Mouse (Mus musculus): ENCODE measurements around the gene Abcd2. TPM values are rescaled to one million over a fixed set of nuclear protein-coding genes. Genes with fewer than 3 reads are reported as not detected.

Abcd2 gene
- polyA plus RNA-seq, 1 experiment from 2014 or later = 10.7 TPM

- Histone ChIP-seq H3K4me3 (ENCODE audit: low read depth, low read length) (no peak overlapping the region), H3K9me3 (replicated peaks; ENCODE audit: control insufficient read depth, low read length) (no peaks in the 10 kb centered on the region), H3K4me2 (ENCODE audit: low read depth, low read length) (no peak overlapping the region), H3K27ac (ENCODE audit: low read length) (no peak overlapping the region), H3K36me3 (ENCODE audit: control insufficient read depth, insufficient read depth) (no peaks in the 10 kb centered on the region), H3K27me3 (ENCODE audit: control insufficient read depth, insufficient read depth, low read depth, low read length) (no peaks in the 10 kb centered on the region), H3K4me1 (ENCODE audit: control insufficient read depth, low read depth, low read length) (no peaks in the 10 kb centered on the region), H3K9ac (ENCODE audit: low read depth, low read length) (no peak overlapping the region)
- WGBS (ENCODE audit: insufficient replicate concordance) = 73% methylated on average over 5 of the region's 5 CpGs
- no peak for ATAC-seq (ENCODE audit: low read depth)
Measured at GRCm38 (mm10) chr15:91108102-91108659, 83.4 kb downstream of the Abcd2 start.

GRCm38 (mm10) chr15:91104934-91105333, 86.7 kb downstream of the Abcd2 start:
- Histone ChIP-seq H3K36me3 (ENCODE audit: control insufficient read depth, insufficient read depth) (no peaks in the 10 kb centered on the region), H3K27me3 (ENCODE audit: control insufficient read depth, insufficient read depth, low read depth, low read length) (no peaks in the 10 kb centered on the region), H3K9ac (ENCODE audit: low read depth, low read length) (no peak overlapping the region), H3K4me3 (ENCODE audit: low read depth, low read length) (no peak overlapping the region), H3K4me2 (ENCODE audit: low read depth, low read length) (no peak overlapping the region), H3K4me1 (ENCODE audit: control insufficient read depth, low read depth, low read length) (no peaks in the 10 kb centered on the region), H3K9me3 (replicated peaks; ENCODE audit: control insufficient read depth, low read length) (no peaks in the 10 kb centered on the region), H3K27ac (ENCODE audit: low read length) (no peak overlapping the region)
- WGBS (ENCODE audit: insufficient replicate concordance) = 48% methylated on average over 3 of the region's 3 CpGs
- ATAC-seq (ENCODE audit: low read depth) = no peak

DNA sequence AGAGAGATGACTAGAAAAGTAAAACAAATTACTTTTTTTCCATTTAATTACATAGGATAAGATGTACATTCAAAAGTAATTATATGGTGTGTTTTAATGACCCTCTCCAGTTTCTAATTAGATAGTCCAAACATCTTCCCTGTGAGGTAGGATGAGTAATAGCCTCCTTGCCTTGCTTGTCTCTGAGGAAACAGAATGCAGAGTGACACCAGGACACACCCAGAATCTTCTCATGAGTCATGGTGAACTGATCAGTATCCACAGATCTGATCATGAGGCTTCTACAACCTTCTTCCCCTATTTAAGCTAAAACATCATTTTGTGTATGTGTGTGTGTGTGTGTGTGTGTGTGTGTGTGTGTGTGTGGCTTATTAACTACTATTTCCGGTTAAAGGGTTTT, 87.3 kb downstream of the Abcd2 start:
- H3K4me1 ChIP-seq (ENCODE audit: control insufficient read depth, low read depth, low read length) = no peaks in the 10 kb centered on the region
- H3K36me3 ChIP-seq (ENCODE audit: control insufficient read depth, insufficient read depth) = no peaks in the 10 kb centered on the region
- H3K9me3 ChIP-seq (replicated peaks; ENCODE audit: control insufficient read depth, low read length) = no peaks in the 10 kb centered on the region
- H3K4me2 ChIP-seq (ENCODE audit: low read depth, low read length) = no peak overlapping the region
- no peak overlapping the region for H3K27ac ChIP-seq (ENCODE audit: low read length)
- no peak overlapping the region for H3K4me3 ChIP-seq (ENCODE audit: low read depth, low read length)
- WGBS (ENCODE audit: insufficient replicate concordance) = 68% methylated on average over 1 of the region's 1 CpGs
- no peak overlapping the region for H3K9ac ChIP-seq (ENCODE audit: low read depth, low read length)
- H3K27me3 ChIP-seq (ENCODE audit: control insufficient read depth, insufficient read depth, low read depth, low read length) = no peaks in the 10 kb centered on the region
- no peak for ATAC-seq (ENCODE audit: low read depth)

GRCm38 (mm10) chr15:91103814-91104213, 87.8 kb downstream of the Abcd2 start:
- no peak overlapping the region for H3K27ac ChIP-seq (ENCODE audit: low read length)
- no peak overlapping the region for H3K4me2 ChIP-seq (ENCODE audit: low read depth, low read length)
- no peak for ATAC-seq (ENCODE audit: low read depth)
- no peaks in the 10 kb centered on the region for H3K27me3 ChIP-seq (ENCODE audit: control insufficient read depth, insufficient read depth, low read depth, low read length)
- no peaks in the 10 kb centered on the region for H3K9me3 ChIP-seq (replicated peaks; ENCODE audit: control insufficient read depth, low read length)
- 49% methylated on average over 14 of the region's 14 CpGs for WGBS (ENCODE audit: insufficient replicate concordance)
- no peaks in the 10 kb centered on the region for H3K4me1 ChIP-seq (ENCODE audit: control insufficient read depth, low read depth, low read length)
- H3K4me3 ChIP-seq (ENCODE audit: low read depth, low read length) = no peak overlapping the region
- H3K36me3 ChIP-seq (ENCODE audit: control insufficient read depth, insufficient read depth) = no peaks in the 10 kb centered on the region
- H3K9ac ChIP-seq (ENCODE audit: low read depth, low read length) = no peak overlapping the region

GRCm38 (mm10) chr15:91103305-91103704, 88.3 kb downstream of the Abcd2 start:
- Histone ChIP-seq H3K4me3 (ENCODE audit: low read depth, low read length) (no peak overlapping the region), H3K4me2 (ENCODE audit: low read depth, low read length) (no peak overlapping the region), H3K27me3 (ENCODE audit: control insufficient read depth, insufficient read depth, low read depth, low read length) (no peaks in the 10 kb centered on the region), H3K9ac (ENCODE audit: low read depth, low read length) (no peak overlapping the region), H3K36me3 (ENCODE audit: control insufficient read depth, insufficient read depth) (no peaks in the 10 kb centered on the region), H3K27ac (ENCODE audit: low read length) (no peak overlapping the region), H3K9me3 (replicated peaks; ENCODE audit: control insufficient read depth, low read length) (no peaks in the 10 kb centered on the region), H3K4me1 (ENCODE audit: control insufficient read depth, low read depth, low read length) (no peaks in the 10 kb centered on the region)
- ATAC-seq (ENCODE audit: low read depth) = no peak
- WGBS (ENCODE audit: insufficient replicate concordance) = 64% methylated on average over 8 of the region's 8 CpGs

GRCm38 (mm10) chr15:91096606-91097005, 95.0 kb downstream of the Abcd2 start:
- no peak overlapping the region for H3K4me2 ChIP-seq (ENCODE audit: low read depth, low read length)
- no peaks in the 10 kb centered on the region for H3K4me1 ChIP-seq (ENCODE audit: control insufficient read depth, low read depth, low read length)
- no peak overlapping the region for H3K27ac ChIP-seq (ENCODE audit: low read length)
- H3K4me3 ChIP-seq (ENCODE audit: low read depth, low read length) = no peak overlapping the region
- no peaks in the 10 kb centered on the region for H3K27me3 ChIP-seq (ENCODE audit: control insufficient read depth, insufficient read depth, low read depth, low read length)
- H3K9ac ChIP-seq (ENCODE audit: low read depth, low read length) = no peak overlapping the region
- no peaks in the 10 kb centered on the region for H3K36me3 ChIP-seq (ENCODE audit: control insufficient read depth, insufficient read depth)
- no peak for ATAC-seq (ENCODE audit: low read depth)
- 66% methylated on average over 6 of the region's 6 CpGs for WGBS (ENCODE audit: insufficient replicate concordance)
- no peaks in the 10 kb centered on the region for H3K9me3 ChIP-seq (replicated peaks; ENCODE audit: control insufficient read depth, low read length)

Other genes starting within 250 kb of the Abcd2 start
- gene Kif21a, start 141.9 kb downstream of the Abcd2 start, polyA plus RNA-seq (2015; fragmentation: Nextera tagmentation; extraction: Ambion mirVana) = 2.0 and 2.1 TPM in 2 replicates
- gene CN725425, start 7.7 kb upstream of the Abcd2 start, polyA plus RNA-seq (2015; fragmentation: Nextera tagmentation; extraction: Ambion mirVana) = 0.15 and 0.22 TPM in 2 replicates